Mouse (Mus musculus) midbrain, embryonic 16.5 days (tissue): Measurements from ENCODE around the gene Nln. TPM values are rescaled to one million over a fixed set of nuclear protein-coding genes. Genes with fewer than 3 reads are reported as not detected.

Experiments
- ATAC-seq: fragments of 200-750 bp; cut with Nextera tagmentation; 2 replicates; pipeline ENCODE4 v1.8.0; 2017; ENCODE audit warnings: moderate TSS enrichment
- H3K27ac ChIP-seq: fragments of 300-500 bp; sonication (generic); 2 replicates; pipeline ENCODE4 v1.5.1; 2014; ENCODE audit warnings: mild to moderate bottlenecking, low read length, mixed read lengths
- H3K27me3 ChIP-seq: fragments of 300-500 bp; sonication (generic); 2 replicates; pipeline ENCODE4 v1.6.1; 2014; ENCODE audit warnings: low read depth, low read length, mixed read lengths; ENCODE audit not compliant: control insufficient read depth, insufficient read depth
- H3K36me3 ChIP-seq: fragments of 300-500 bp; sonication (generic); 2 replicates; pipeline ENCODE4 v1.6.1; 2014; ENCODE audit warnings: mild to moderate bottlenecking, low read length, moderate library complexity, mixed read lengths; ENCODE audit not compliant: control insufficient read depth, insufficient read depth
- H3K4me1 ChIP-seq: fragments of 300-500 bp; sonication (generic); 2 replicates; pipeline ENCODE4 v1.6.1; 2014; ENCODE audit warnings: mild to moderate bottlenecking, low read length, mixed read lengths; ENCODE audit not compliant: control insufficient read depth, insufficient read depth
- H3K4me2 ChIP-seq: fragments of 300-500 bp; sonication (generic); 2 replicates; pipeline ENCODE4 v1.6.1; 2014; ENCODE audit warnings: mild to moderate bottlenecking, low read length, mixed read lengths
- H3K4me3 ChIP-seq: fragments of 300-500 bp; sonication (generic); 2 replicates; pipeline ENCODE4 v1.5.1; 2014; ENCODE audit warnings: low read depth, mild to moderate bottlenecking, low read length, moderate library complexity, mixed read lengths
- H3K9ac ChIP-seq: fragments of 300-500 bp; sonication (generic); 2 replicates; pipeline ENCODE4 v1.6.1; 2014; ENCODE audit warnings: low read depth, low read length, mixed read lengths
- H3K9me3 ChIP-seq: fragments of 300-500 bp; sonication (generic); replicated peaks from 2 replicates; pipeline ENCODE4 v1.6.1; 2014; ENCODE audit warnings: mild to moderate bottlenecking, low read length, mixed read lengths; ENCODE audit not compliant: control insufficient read depth, poor library complexity, severe bottlenecking
- WGBS: fragments of 180-500 bp; shearing (Covaris S2); extraction: QIAGEN DNeasy Blood & Tissue Kit; methylation state at CpG from one replicate; pipeline ENCODE4 v1.1.7; 2014; 5-methylcytosine and 5-hydroxymethylcytosine counted together
- polyA plus RNA-seq: library from polyadenylated mRNA; unstranded; fragments of >200 nt; fragmentation: Nextera tagmentation; extraction: Ambion mirVana; gene quantifications from 2 replicates; pipeline ENCODE4 v1.2.1, GENCODE M21; 2015

The Nln gene
- polyA plus RNA-seq, 1 experiment from 2014 or later = 76.3 TPM

DNA sequence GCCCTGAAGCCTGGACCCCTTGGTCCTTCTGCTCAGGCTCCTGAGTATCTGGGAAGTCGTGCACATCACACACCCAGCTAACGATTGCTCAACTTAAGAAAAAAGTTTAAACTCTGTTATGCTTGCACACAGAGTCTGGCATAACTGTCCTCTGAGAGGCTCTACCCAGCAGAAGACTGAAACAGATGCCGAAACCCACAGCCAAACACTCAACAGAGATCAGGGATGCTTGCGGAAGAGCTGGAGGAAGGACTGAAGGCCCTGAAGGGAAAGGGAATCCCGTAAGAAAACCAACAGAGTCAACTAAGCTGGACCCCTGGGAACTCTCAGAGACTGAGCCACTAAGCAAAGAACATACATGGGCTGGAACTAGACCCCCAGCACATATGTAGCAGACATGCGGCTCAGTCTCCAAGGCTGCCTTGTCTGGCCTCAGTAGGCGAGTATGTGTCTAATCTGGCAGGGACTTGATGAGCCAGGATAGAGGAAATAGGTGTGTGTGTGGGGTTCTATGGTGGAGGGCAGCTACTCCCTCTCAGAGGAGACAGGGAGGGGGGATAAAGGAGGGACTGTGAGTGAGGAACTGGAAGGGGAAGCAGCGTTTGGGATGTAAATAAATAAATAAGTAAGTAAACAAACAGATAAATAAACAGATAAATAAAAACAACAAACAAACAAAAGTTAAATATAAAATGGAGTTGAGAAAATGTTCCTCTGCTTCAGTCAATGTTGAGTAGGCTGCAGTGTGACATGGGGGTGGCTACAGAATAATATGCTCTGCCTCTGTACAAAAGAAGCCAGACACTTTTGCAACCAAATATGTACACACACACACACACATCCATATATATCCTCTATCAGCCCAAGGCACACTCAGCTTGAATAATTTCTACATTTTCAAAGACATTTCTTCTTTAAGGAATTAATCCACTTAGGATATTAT is 116.0 kb downstream of the Nln start:
- 82% methylated on average over 8 of the region's 8 CpGs for WGBS
- Histone ChIP-seq H3K36me3 (peaks cover 10% of the 10 kb centered on the region), H3K4me2 (no peak overlapping the region), H3K4me1 (no peaks in the 10 kb centered on the region), H3K9me3 (0 out of 2 replicates have a peak, but pooled peaks cover 8% of the 10 kb centered on the region), H3K27me3 (no peaks in the 10 kb centered on the region), H3K4me3 (no peak overlapping the region), H3K27ac (no peak overlapping the region), H3K9ac (no peak overlapping the region)
- no peak for ATAC-seq

DNA sequence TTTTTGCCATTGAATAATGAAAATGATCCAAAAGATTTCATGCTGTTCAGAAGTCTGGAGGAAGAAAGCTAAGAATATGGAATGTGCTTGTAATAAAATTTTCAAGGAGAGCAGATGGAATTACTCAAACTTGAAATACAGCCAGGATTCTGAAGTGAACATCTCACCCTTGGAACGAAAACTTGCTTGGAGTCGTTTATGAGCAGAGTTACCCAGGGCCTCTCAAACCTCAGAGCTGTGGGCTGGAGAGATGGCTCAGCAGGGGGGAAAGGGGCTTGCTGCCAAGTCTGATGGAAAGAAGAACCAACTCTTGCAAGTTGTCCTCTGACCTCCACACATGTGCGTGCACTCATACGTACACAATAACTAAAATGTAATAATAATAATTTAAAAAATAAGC is 122.8 kb downstream of the Nln start:
- Histone ChIP-seq H3K4me3 (no peak overlapping the region), H3K9ac (no peak overlapping the region), H3K27ac (no peak overlapping the region), H3K4me2 (no peak overlapping the region), H3K36me3 (peaks cover 14% of the 10 kb centered on the region), H3K9me3 (0 out of 2 replicates have a peak, but pooled peaks cover 10% of the 10 kb centered on the region), H3K27me3 (no peaks in the 10 kb centered on the region), H3K4me1 (no peaks in the 10 kb centered on the region)
- ATAC-seq = no peak
- WGBS = 82% methylated on average over 4 of the region's 4 CpGs

- Histone ChIP-seq H3K27me3 (no peaks in the 10 kb centered on the region), H3K27ac (no peak overlapping the region), H3K4me1 (no peaks in the 10 kb centered on the region), H3K9ac (no peak overlapping the region), H3K4me3 (no peak overlapping the region), H3K36me3 (peaks cover 16% of the 10 kb centered on the region), H3K4me2 (no peak overlapping the region), H3K9me3 (0 out of 2 replicates have a peak, but pooled peaks cover 10% of the 10 kb centered on the region)
- no peak for ATAC-seq
- WGBS = 85% methylated on average over 20 of the region's 20 CpGs
Measured at GRCm38 (mm10) chr13:103985510-103986278, 123.7 kb downstream of the Nln start.

DNA sequence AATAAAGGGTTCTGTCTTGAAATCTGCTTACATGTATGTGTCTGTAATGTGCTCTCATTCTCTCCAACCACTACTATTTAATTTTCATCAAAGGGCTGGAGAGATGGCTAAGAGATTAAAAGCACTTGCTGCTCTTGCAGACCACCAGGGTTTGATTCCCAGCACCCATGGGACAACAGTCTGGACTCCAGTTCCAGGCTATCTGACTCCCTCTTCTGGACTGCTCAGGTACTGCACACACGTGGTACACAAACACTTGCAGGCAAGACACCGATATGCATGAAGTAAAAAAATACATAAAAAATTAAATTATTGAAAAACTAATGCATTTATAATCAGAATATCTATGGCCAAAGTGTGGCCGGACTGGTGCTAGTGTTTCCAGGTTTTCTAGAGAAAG is 127.0 kb downstream of the Nln start:
- Histone ChIP-seq H3K4me1 (no peaks in the 10 kb centered on the region), H3K27ac (no peak overlapping the region), H3K36me3 (0 out of 2 replicates have a peak, but pooled peaks cover 2% of the 10 kb centered on the region), H3K9ac (no peak overlapping the region), H3K27me3 (no peaks in the 10 kb centered on the region), H3K4me3 (no peak overlapping the region), H3K9me3 (0 out of 2 replicates have a peak, but pooled peaks cover 2% of the 10 kb centered on the region), H3K4me2 (no peak overlapping the region)
- 98% methylated on average over 3 of the region's 3 CpGs for WGBS
- no peak for ATAC-seq

- Histone ChIP-seq H3K4me2 (no peak overlapping the region), H3K27me3 (no peaks in the 10 kb centered on the region), H3K27ac (no peak overlapping the region), H3K4me1 (no peaks in the 10 kb centered on the region), H3K36me3 (0 out of 2 replicates have a peak, but pooled peaks cover 2% of the 10 kb centered on the region), H3K9me3 (0 out of 2 replicates have a peak, but pooled peaks cover 2% of the 10 kb centered on the region), H3K9ac (no peak overlapping the region), H3K4me3 (no peak overlapping the region)
- 94% methylated on average over 5 of the region's 5 CpGs for whole genome bisulfite sequencing
- ATAC-seq = no peak
Measured at GRCm38 (mm10) chr13:103980414-103980813, 129.0 kb downstream of the Nln start.

DNA sequence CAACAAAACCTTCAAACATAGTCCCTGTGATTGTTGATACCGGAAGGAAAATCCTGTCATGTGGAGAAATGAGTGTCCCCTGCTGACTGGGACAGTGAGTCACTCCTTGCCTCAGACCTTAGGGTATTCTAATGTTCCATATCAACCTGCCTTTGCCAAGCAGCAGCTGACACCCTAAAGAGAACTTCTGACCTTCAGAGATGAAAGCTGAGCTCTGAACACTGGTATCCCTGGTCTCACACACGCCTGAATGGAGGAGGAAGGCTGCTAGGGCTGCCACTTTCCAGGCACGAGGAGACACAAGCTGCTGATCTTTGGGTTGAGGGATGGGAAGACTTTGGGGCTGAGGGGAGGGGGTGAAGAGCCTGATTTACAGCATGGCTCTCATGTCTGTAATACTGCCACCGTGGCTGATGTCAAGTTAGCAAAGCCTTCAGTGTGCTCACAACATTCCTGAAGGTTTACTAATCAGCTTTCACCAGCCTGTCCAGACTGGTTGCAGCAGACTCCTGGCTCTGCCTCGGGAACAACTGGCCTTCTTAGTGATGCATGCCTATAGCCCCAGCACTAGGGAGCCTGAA is 131.0 kb downstream of the Nln start:
- Histone ChIP-seq H3K27ac (no peak overlapping the region), H3K9me3 (0 out of 2 replicates have a peak, but pooled peaks cover 2% of the 10 kb centered on the region), H3K36me3 (0 out of 2 replicates have a peak, but pooled peaks cover 2% of the 10 kb centered on the region), H3K27me3 (no peaks in the 10 kb centered on the region), H3K4me3 (no peak overlapping the region), H3K4me2 (no peak overlapping the region), H3K4me1 (no peaks in the 10 kb centered on the region), H3K9ac (no peak overlapping the region)
- 55% methylated on average over 5 of the region's 5 CpGs for WGBS
- ATAC-seq = no peak

- no peak overlapping the region for H3K4me2 ChIP-seq
- no peak overlapping the region for H3K9ac ChIP-seq
- H3K27me3 ChIP-seq = no peaks in the 10 kb centered on the region
- H3K4me1 ChIP-seq = no peaks in the 10 kb centered on the region
- H3K9me3 ChIP-seq = 0 out of 2 replicates have a peak, but pooled peaks cover 2% of the 10 kb centered on the region
- H3K27ac ChIP-seq = no peak overlapping the region
- WGBS = 83% methylated on average over 6 of the region's 6 CpGs
- ATAC-seq = no peak
- H3K36me3 ChIP-seq = 0 out of 2 replicates have a peak, but pooled peaks cover 2% of the 10 kb centered on the region
- H3K4me3 ChIP-seq = no peak overlapping the region
Measured at GRCm38 (mm10) chr13:103977844-103978243, 131.6 kb downstream of the Nln start.

GRCm38 (mm10) chr13:103976181-103976724 is 133.2 kb downstream of the Nln start:
- H3K9ac ChIP-seq = no peak overlapping the region
- H3K4me3 ChIP-seq = no peak overlapping the region
- H3K9me3 ChIP-seq = no peaks in the 10 kb centered on the region
- no peak overlapping the region for H3K4me2 ChIP-seq
- 0 out of 2 replicates have a peak, but pooled peaks cover 2% of the 10 kb centered on the region for H3K36me3 ChIP-seq
- WGBS = 85% methylated on average over 4 of the region's 4 CpGs
- H3K4me1 ChIP-seq = no peaks in the 10 kb centered on the region
- no peak overlapping the region for H3K27ac ChIP-seq
- ATAC-seq = no peak
- no peaks in the 10 kb centered on the region for H3K27me3 ChIP-seq
